Mouse (Mus musculus) bone marrow, adult 2 months (tissue): ENCODE data around the gene Tbrg4. TPM values are rescaled to one million over a fixed set of nuclear protein-coding genes. Genes with fewer than 3 reads are reported as not detected.

Source experiments
- H3K27ac ChIP-seq: fragments of 200-500 bp; 2 replicates; pipeline ENCODE4 v1.5.1; 2012; ENCODE audit warnings: low read depth, mild to moderate bottlenecking, control low read depth, inconsistent platforms, low read length; ENCODE audit not compliant: control insufficient read depth, poor library complexity, insufficient read depth
- H3K4me1 ChIP-seq: fragments of 200-500 bp; 2 replicates; pipeline ENCODE4 v1.6.1; 2011; ENCODE audit warnings: low read length; ENCODE audit not compliant: control insufficient read depth, insufficient read depth
- H3K4me3 ChIP-seq: fragments of 200-500 bp; replicated peaks from 2 replicates; pipeline ENCODE3; 2011; ENCODE audit warnings: mild to moderate bottlenecking, low read depth, low read length, control low read depth; ENCODE audit not compliant: control insufficient read depth
- CTCF ChIP-seq: fragments of 200-500 bp; IDR thresholded peaks from 2 replicates; pipeline ENCODE4 v1.5.1; 2011; ENCODE audit warnings: low read length, control low read depth; ENCODE audit not compliant: control insufficient read depth, insufficient read depth
- POLR2A ChIP-seq: fragments of 200-500 bp; IDR thresholded peaks from 2 replicates; pipeline ENCODE4 v1.6.1; 2011; ENCODE audit warnings: low read depth, mild to moderate bottlenecking, control low read depth, low read length, borderline replicate concordance; ENCODE audit not compliant: control insufficient read depth
- WGBS: fragments of 180-500 bp; shearing (Covaris S2); methylation state at CpG from one replicate; pipeline ENCODE4 v1.1.7; 2018; 5-methylcytosine and 5-hydroxymethylcytosine counted together
- polyA plus RNA-seq: library from polyadenylated mRNA; stranded (reverse); fragments of >200 nt; gene quantifications from 2 replicates; pipeline ENCODE4 v1.2.4, GENCODE M21; 2011; ENCODE audit warnings: low replicate concordance; ENCODE audit not compliant: missing spikeins, insufficient read depth, insufficient read length

The Tbrg4 gene
- polyA plus RNA-seq, 1 experiment, result 68.1 TPM

DNA sequence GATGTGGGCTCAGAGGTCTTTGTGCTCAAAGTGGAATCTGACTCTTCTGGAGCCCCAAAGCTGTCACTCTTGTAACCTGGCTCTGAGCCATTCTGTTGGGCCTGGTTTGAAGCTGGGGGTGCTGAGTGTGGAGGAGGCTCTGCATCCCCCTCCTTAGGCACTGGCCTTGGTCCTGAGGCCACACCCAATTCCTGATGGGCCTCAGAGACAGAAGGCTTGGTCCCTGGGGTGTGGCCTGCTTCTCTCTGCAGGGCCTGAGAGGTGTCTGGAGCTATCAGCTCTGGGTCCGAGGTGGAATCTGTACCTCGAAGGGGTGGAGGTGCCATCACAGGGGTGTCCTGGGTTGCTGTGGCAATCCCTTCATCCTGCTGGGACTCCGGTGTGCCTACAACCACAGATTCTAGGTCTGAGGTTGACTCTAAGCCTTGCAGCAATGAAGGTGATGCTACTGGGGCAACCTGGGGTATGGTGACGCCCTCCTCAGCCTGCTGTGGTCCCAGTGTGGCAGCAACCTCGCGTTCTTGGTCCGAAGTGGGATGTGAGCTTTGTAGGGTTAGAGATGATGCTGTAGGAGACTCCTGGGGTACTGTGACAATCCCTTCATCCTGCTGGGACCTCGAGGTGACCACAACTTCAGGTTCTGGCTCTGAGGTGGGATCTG lies 25.5 kb downstream of the Tbrg4 start:
- TF ChIP-seq POLR2A (no peak), CTCF (no peak)
- H3K4me1 ChIP-seq, result no peaks in the 10 kb centered on the region; the same call in 1 of the 2 replicates
- no peak overlapping the region for H3K4me3 ChIP-seq
- WGBS, result 70% methylated on average over 8 of the region's 8 CpGs
- no peak overlapping the region for H3K27ac ChIP-seq

GRCm38 (mm10) chr11:6599831-6600230 lies 26.0 kb downstream of the Tbrg4 start:
- 72% methylated on average over 6 of the region's 6 CpGs for WGBS
- no peaks in the 10 kb centered on the region; the same call in 1 of the 2 replicates for H3K4me1 ChIP-seq
- TF ChIP-seq POLR2A (no peak), CTCF (no peak)
- no peak overlapping the region for H3K4me3 ChIP-seq
- no peak overlapping the region; the same call in 1 of the 2 replicates for H3K27ac ChIP-seq

DNA sequence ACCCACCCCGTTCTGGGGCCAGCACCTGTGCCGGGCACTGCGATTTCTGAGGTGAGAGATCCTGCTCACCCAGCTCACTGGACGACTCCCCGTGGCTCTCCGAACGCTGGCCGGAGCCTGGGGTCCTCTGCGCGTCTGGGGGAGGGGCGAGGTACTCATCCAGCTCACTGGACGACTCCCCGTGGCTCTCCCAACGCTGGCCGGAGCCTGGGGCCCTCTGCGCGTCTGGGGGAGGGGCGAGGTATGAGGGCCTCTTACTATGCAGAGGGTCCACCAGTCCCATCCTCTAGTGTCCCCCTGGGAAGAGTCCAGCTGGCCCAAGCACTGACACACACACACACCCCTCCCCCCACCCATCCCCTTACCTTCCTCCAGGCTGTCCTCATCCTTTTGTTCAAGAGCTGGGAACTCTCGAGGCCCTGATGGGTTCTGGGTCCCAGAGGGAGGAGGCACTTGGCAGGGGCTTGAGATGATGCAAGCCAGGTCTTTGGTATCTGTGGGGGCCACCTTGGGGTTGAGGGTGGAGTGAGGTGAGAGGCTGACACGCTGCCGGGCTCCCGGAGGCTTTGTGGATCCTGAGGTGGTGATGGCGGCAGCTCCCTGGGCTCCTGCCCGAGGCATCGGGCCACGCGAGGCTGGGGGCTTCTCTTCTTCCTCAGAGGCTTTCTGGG lies 26.7 kb downstream of the Tbrg4 start:
- no peak overlapping the region for H3K27ac ChIP-seq
- H3K4me3 ChIP-seq, result no peak overlapping the region
- H3K4me1 ChIP-seq, result no peaks in the 10 kb centered on the region; the same call in 1 of the 2 replicates
- TF ChIP-seq CTCF (no peak), POLR2A (no peak)
- 71% methylated on average over 27 of the region's 27 CpGs for WGBS

DNA sequence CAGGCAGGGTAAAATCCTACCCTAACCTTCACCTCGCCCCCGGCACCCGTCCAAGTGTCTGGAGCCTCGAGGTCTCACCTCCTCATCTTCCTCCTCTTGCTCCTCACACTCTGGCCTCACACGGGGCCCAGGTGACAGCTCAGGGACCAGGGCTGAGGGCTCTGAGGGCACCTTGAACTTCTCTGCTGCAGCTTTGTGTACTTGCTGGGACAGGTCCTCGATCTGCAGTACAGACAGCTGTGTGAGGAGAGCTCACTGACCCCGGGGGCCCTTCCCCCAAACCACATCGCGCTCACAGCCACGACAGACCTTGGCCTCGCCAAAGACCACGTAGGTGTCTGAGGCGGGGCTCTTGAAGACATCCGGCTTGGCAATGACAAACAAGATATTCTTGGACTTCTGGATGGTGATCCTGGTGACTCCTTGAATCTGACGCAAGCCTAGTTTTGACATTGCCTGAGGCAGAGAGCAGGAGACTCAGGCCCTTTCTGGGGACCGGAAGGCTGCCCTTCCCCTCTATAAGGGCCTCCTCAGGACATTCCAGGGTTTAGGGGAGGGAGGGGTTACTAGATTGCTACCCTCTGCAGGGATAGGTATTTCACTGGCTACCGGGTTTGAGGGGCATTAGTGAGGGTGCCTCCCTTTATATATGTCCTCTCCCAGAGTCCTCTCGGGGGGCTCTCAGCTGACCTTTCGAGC lies 27.5 kb downstream of the Tbrg4 start:
- Histone ChIP-seq H3K27ac (no peak overlapping the region), H3K4me3 (no peak overlapping the region), H3K4me1 (no peaks in the 10 kb centered on the region; the same call in 1 of the 2 replicates)
- WGBS, result 79% methylated on average over 19 of the region's 19 CpGs
- TF ChIP-seq CTCF (no peak), POLR2A (no peak)

DNA sequence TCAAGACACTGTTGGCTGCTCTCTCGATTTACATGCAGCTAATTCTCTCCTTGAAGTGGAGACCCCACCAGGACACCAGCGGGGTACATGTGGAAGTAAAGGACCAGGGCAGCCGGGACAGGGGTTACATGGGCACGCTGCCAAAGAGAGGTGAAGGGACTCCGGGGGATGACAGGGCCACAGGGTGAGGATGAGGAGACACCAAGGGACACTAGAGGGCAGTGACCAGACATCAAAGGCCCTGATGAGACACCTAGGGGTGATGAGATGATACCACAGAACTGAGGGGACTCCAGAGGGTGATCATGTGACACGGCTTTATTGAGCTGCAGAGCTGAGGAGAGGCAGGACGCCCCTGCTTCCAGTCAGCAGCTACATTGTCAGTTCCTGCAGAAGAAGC lies 28.3 kb downstream of the Tbrg4 start:
- WGBS, result 75% methylated on average over 7 of the region's 7 CpGs
- H3K4me1 ChIP-seq, result no peaks in the 10 kb centered on the region; the same call in 1 of the 2 replicates
- H3K27ac ChIP-seq, result no peak overlapping the region
- TF ChIP-seq POLR2A, result no peak
- no peak for TF ChIP-seq CTCF
- H3K4me3 ChIP-seq, result no peak overlapping the region

- no peaks in the 10 kb centered on the region; the same call in 1 of the 2 replicates for H3K4me1 ChIP-seq
- no peak overlapping the region for H3K27ac ChIP-seq
- TF ChIP-seq CTCF (no peak), POLR2A (no peak)
- H3K4me3 ChIP-seq, result no peak overlapping the region
- 86% methylated on average over 3 of the region's 3 CpGs for WGBS
Observed at GRCm38 (mm10) chr11:6596616-6597015, 29.3 kb downstream of the Tbrg4 start.

DNA sequence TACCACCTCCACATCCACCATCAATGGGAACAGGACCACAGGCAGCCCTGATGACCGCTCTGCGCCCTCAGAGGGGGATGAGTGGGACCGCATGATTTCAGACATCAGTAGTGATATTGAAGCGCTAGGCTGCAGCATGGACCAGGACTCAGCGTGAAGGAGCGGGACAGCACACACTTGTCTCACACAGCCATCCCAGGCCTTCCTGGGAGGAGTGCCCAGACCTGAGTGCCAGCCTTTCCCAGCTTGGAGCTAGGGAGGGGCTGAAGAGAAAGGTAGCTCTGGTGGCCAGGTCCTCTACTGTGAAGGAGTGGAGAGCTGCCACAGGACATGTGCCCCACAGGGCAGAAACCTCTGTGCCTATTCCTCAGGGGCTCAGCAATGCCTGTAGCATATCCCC lies 29.7 kb downstream of the Tbrg4 start:
- H3K4me1 ChIP-seq, result peaks cover 1% of the 10 kb centered on the region
- 97% methylated on average over 6 of the region's 6 CpGs for WGBS
- H3K4me3 ChIP-seq, result no peak overlapping the region
- no peak for TF ChIP-seq CTCF
- TF ChIP-seq POLR2A, result no peak
- no peak overlapping the region for H3K27ac ChIP-seq

DNA sequence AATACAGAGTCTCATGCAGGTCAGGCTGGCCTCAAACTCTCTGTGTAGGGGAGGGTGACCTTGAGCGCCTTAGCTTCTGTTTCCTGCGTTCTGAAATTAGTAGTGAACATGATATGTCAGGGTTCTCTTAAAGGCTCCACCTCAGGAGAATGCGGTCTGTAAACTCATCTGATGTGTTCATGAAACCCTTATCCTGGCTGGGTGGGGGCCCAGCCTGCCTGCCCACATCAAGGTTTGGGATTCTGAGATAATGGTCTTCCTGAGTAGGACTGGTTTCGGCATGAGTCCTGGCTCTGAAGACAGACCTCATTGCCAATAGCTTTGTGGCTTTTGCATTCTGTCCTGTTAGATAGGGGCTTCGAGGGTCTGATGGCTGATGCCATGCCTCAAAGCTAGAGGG lies 30.5 kb downstream of the Tbrg4 start:
- Histone ChIP-seq H3K4me1 (peaks cover 6% of the 10 kb centered on the region), H3K4me3 (no peak overlapping the region), H3K27ac (no peak overlapping the region)
- TF ChIP-seq POLR2A, result no peak
- TF ChIP-seq CTCF, result no peak
- 68% methylated on average over 5 of the region's 5 CpGs for WGBS
